Comparison of ENCODE assay signal across 7 mouse cellular contexts in genomic region chr4:44071741-44072145, GRCm38 (mm10). TPM values are rescaled to one million over a fixed set of nuclear protein-coding genes. Genes with fewer than 3 reads are reported as not detected.
DNase-seq lines count a peak whose midpoint lies in the region; ATAC-seq lines count a peak whose summit lies in the region.

No protein-coding gene starts in this region.

- H3K4me3 ChIP-seq in forebrain, embryonic 11.5 days (ENCODE audit: low read depth, low read length): peak overlapping the region; percentile 86
- peak overlapping the region; percentile 79 for H3K4me3 ChIP-seq in midbrain, embryonic 16.5 days (ENCODE audit: low read depth, low read length)

- 20% methylated on average over 11 of the region's 11 CpGs for WGBS in forebrain, embryonic 11.5 days
- WGBS in midbrain, embryonic 16.5 days: 13% methylated on average over 11 of the region's 11 CpGs

- H3K27ac ChIP-seq in forebrain, embryonic 11.5 days (ENCODE audit: low read depth, low read length): no peak overlapping the region
- peak overlapping the region; percentile 86 for H3K27ac ChIP-seq in midbrain, embryonic 16.5 days (ENCODE audit: low read length)

- peak; percentile 39 for DNase-seq in 3T3-L1 (ENCODE audit: low read depth, low spot score)
- DNase-seq in forebrain, embryonic 11.5 days (ENCODE audit: low spot score): no peak
- peak; percentile 27 for DNase-seq in kidney, postnatal 14 days
- no peak for DNase-seq in gastrocnemius, adult 18-20 months (ENCODE audit: low spot score)
- no peak for DNase-seq in right cerebral cortex, postnatal 4 days

- H3K4me2 ChIP-seq in forebrain, embryonic 11.5 days (ENCODE audit: low read depth, low read length, severe bottlenecking): peak overlapping the region; percentile 88
- peak overlapping the region; percentile 58 for H3K4me2 ChIP-seq in midbrain, embryonic 16.5 days (ENCODE audit: low read length)

- peak; percentile 13 for ATAC-seq in CD4-positive, CD25-positive, alpha-beta regulatory T cell, adult 4 months
- ATAC-seq in forebrain, embryonic 11.5 days (replicated peaks; ENCODE audit: low FRiP score): no peak
- peak; percentile 29; the same call in 1 of the 2 replicates for ATAC-seq in midbrain, embryonic 16.5 days

- H3K4me1 ChIP-seq in forebrain, embryonic 11.5 days (replicated peaks; ENCODE audit: control insufficient read depth, insufficient read depth, low read length): peaks cover 9% of the 10 kb centered on the region; the same call in 1 of the 2 replicates
- H3K4me1 ChIP-seq in midbrain, embryonic 16.5 days (ENCODE audit: control insufficient read depth, insufficient read depth, low read length): peaks cover 19% of the 10 kb centered on the region

- no peaks in the 10 kb centered on the region for H3K36me3 ChIP-seq in forebrain, embryonic 11.5 days (ENCODE audit: control insufficient read depth, insufficient read depth, low read length)
- no peaks in the 10 kb centered on the region for H3K36me3 ChIP-seq in midbrain, embryonic 16.5 days (ENCODE audit: control insufficient read depth, insufficient read depth, low read length)

- peak overlapping the region; percentile 84 for H3K9ac ChIP-seq in forebrain, embryonic 11.5 days (ENCODE audit: low read length)
- H3K9ac ChIP-seq in midbrain, embryonic 16.5 days (ENCODE audit: low read depth, low read length): peak overlapping the region; percentile 91

- no peaks in the 10 kb centered on the region for H3K9me3 ChIP-seq in forebrain, embryonic 11.5 days (ENCODE audit: control insufficient read depth, low read length)
- no peaks in the 10 kb centered on the region for H3K9me3 ChIP-seq in midbrain, embryonic 16.5 days (replicated peaks; ENCODE audit: control insufficient read depth, low read length, poor library complexity, severe bottlenecking)

- H3K27me3 ChIP-seq in forebrain, embryonic 11.5 days (ENCODE audit: control insufficient read depth, insufficient read depth, low read length): no peaks in the 10 kb centered on the region
- no peaks in the 10 kb centered on the region for H3K27me3 ChIP-seq in midbrain, embryonic 16.5 days (ENCODE audit: control insufficient read depth, insufficient read depth, low read depth, low read length)

RNA-seq across cellular contexts. Expression of gene Gne, which starts 12.2 kb away (rescaled TPM):
- polyA plus RNA-seq in CD4-positive, CD25-positive, alpha-beta regulatory T cell, adult 4 months (2017; shearing (Covaris generic)): 10 to 100 TPM; 20.5 to 20.9 TPM
- polyA plus RNA-seq in forebrain, embryonic 11.5 days (2014; fragmentation: Nextera tagmentation; extraction: Ambion mirVana): 18.8 and 20.8 TPM in 2 replicates
- polyA plus RNA-seq in midbrain, embryonic 16.5 days (2015; fragmentation: Nextera tagmentation; extraction: Ambion mirVana): 29.9 TPM in 2 replicates
- total RNA-seq in gastrocnemius, adult 18-20 months (2021): 10 to 100 TPM in 1 of 2 experiments, 1 to 10 TPM in 1; 9.5 to 12.4 TPM

Comparison
In these comparisons a context has a peak if more than half of its experiments do, and no peak if none do; other contexts are left out.
1. DNase-seq: peak in 3T3-L1 (single experiment) and kidney, postnatal 14 days (single experiment); none in forebrain, embryonic 11.5 days (single experiment), gastrocnemius, adult 18-20 months (single experiment) and right cerebral cortex, postnatal 4 days (single experiment).